Mouse (Mus musculus) testis, postnatal 10 days (tissue): ENCODE data around the gene AI597479.
A peak's percentile ranks its signal among the peaks of the same experiment; 100 is the strongest.

Experiments
- DNase-seq: peaks from one replicate; pipeline ENCODE4 v3.0.0; 2021; ENCODE audit warnings: low spot score

The AI597479 gene

DNA sequence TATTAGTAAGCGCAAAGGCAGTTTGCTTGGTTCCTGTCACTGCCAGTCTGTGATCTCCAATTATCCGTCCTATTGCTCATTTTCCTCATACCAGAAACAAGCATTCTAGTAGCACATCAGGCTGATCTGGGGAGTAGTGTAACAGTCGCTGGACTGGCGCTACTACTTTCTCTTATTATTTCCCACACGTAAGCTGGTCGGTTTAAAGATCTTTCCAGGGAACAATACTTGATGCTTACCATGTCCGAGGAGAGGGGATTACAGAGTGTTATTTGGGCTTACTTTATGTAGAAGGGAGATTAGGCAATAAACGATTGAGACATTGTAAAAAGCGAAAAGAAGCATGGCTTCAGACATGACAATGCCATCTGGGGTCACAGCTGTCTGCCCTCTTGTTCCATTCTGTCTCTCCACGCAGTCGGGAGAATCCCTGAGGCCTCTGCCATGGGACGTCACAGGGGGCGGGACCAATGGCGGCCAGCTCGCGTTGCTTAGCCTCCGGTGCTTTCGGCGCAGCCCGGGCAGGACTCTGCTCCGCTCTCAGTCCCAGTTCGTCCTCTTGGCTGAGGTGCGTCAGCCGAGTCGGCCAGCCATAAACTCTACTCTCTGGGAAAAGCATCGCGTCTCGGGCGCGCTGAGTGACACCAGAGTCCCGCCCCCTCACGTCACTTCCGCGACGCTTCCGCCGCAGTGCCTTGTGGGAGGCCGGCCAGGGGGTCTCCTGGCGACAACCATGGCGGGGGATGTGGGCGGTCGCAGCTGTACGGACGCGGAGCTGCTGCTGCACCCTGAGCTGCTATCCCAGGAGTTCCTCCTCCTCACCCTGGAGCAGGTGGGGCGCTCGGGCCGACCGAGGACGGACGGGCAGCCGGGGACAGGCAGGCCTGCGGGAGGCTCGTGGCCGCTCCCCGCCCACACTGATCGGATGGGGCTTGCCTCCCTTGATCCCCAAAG is at the start of gene AI597479, which contains the start of gene Tgfbrap1:
AI597479 (plus strand) TSS at position 680 of the 954 bp plus-strand sequence.
Tgfbrap1 (minus strand) TSS at position 607 of the 954 bp plus-strand sequence.
- peak; percentile 97 for DNase-seq

DNA sequence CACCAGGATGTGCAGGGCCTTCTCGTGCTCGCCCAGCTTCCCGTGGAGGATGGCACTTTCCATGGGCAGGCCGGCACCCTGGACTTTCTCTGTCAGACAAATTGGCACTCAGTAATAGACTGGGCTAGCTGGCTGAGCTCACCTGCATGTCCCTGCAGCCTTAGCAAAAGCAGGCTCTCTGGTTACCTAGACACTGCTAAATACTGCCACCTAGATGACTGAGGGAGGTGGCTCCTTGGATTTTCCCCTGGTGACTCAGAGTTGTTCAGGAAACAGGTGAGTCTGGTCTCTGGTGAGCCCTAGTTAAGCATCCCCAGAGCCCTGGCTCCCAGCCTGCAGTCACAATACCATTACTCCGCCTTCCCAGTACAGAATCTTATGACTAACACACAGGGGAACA is 46.6 kb upstream of the AI597479 start:
- DNase-seq = no peak

- DNase-seq = peak; percentile 79
Observed at GRCm38 (mm10) chr1:43065615-43066310, 32.7 kb upstream of the AI597479 start.

- DNase-seq = no peak
Observed at GRCm38 (mm10) chr1:43066573-43066972, 31.9 kb upstream of the AI597479 start.

GRCm38 (mm10) chr1:43067551-43067950 is 31.0 kb upstream of the AI597479 start:
- DNase-seq = no peak

DNA sequence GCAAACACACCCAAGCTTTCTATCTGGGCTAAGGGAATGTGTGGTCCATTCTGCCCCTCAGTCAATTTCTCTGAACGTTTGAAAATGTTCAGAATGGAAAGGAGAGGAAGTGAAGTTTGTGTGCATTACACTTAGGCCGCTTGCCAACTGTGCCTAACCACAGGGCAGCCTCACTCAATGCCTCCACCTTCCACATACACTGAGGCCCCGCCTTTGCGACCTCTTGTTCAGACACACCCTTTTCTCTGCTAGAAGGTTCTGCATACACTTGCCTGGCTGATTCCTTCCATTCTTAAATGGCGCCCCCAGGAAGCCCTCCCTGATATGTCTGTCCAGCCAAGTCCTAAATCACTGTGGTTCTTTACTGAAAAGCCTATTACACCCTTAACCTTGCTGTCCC is 27.8 kb upstream of the AI597479 start:
- DNase-seq = no peak

- DNase-seq = no peak
Observed at GRCm38 (mm10) chr1:43072028-43072427, 26.5 kb upstream of the AI597479 start.

DNA sequence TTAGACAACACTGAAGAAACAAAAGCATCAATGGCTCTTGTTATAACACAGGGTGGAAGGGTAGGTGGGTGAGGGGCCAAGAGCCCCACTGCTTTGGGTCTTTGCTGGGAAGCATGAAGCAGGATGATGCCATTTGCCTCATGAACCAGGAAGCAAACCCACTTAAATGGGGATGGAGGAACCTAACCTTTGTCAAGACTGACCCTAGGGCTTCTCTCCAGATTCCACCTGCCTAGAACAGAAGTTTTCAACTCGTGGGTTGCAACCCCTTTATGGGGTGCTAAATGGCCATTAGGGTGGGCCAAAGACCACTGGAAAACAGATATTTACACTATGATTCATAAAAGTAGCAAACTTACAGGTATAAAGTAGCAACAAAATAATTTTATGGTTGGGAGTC is 25.9 kb upstream of the AI597479 start:
- no peak for DNase-seq

DNA sequence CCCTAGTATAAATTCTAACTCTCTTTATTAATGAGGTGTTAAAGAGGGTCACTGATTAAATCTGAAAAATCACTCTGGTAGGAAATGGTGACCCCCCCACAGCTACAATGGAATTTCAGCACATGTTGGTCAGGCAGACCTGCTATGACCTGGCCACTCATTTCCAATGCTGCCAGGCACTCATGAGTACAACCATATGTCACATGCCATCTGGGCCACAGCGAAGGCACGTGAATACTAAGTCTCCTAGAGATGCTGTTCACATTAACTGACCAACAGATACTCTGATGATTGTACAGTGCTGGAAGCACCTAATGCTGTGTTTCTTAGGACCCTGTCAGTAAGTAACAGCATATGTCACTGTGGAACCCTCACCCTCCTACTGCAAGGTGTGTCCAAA is 23.7 kb upstream of the AI597479 start:
- DNase-seq = no peak

DNA sequence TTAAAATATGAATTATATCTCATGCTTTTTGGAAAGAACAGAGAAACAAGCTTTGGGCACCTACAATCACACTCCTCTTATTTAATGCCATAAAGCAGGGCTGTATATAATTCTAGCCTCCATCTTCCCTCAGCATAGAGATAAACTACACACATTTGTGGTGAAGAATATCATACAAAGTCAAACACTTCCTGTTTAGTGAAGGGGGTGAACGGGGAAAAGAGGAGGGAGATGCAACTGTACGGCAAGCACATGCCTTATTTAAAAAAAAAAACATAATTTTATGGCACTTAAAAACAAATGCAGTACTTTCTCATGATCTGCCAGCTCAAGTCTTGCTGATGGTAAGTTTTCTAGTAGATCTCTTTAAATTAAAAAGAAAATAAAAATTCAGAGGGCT is 20.4 kb upstream of the AI597479 start:
- no peak for DNase-seq

- DNase-seq = no peak
Observed at GRCm38 (mm10) chr1:43082946-43083345, 15.6 kb upstream of the AI597479 start.

- no peak for DNase-seq
Observed at GRCm38 (mm10) chr1:43090418-43090817, 8.1 kb upstream of the AI597479 start.

GRCm38 (mm10) chr1:43091306-43092055 is 7.0 kb upstream of the AI597479 start:
- DNase-seq = no peak

DNA sequence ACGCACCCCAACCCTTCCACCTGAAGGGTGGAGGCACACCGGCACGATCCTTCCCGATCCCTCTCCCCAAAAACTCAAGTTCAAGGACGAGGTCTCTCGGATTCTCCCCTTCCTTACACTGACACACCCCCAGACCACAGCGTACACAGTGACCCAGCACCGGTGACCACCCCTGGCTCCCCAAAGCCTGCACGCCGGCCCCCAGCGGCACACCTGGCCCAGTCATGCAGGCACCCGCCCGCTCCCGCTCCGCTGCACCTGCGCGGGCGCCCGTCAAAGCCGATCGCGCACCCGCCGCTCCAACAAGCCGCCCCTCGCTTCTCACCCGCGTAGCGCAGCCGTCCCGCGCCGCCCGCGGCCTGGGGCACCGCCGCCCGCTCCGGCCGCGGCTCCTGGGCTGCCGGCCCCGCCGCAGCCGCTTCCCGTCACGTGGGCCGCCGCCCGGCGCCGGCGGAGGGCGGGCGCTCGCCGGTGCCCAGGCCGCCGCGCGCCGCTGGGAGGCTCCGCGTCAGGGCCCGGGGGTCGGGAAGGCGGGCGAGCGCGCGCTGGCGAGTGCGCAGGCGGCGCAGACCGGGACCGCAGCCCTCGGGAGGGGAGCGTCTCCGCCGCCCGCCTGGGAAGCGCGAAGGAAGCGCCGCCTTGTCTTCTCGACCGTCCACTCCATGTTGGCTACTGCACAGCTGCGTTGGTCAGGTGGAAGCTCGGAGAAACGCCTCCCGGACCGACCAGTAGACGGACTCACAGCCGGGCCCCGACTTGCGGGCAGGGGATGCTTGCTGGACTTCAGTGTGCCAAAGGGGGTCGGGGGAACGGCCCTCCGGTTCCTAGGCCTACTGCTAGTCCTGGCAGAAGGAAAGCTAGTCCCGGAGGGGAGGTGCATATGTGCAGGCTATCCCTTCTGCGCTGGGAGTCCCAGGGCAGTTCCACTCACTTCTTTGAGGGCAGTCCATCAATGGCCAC is 6.2 kb upstream of the AI597479 start:
- DNase-seq = peak; percentile 71

DNA sequence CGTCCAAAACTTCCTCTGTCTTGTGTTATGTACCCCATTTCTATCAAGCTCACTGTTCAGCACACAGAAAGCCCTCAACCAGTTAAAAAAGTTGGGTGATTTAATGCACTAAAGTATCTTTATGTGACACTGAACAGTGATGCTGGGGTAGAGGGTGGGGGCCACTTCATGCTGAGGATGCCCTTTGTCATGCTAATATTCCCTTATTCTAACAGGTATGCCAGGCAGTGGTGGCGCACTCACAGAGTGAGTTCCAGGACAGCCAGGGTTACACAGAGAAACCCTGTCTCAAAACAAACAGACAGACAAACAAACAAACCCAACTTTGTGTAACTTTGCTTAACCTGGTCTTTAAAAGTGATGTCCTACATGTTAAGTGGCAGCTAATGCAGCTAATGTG is 4.3 kb upstream of the AI597479 start:
- DNase-seq = no peak

GRCm38 (mm10) chr1:43108729-43109128 is 10.2 kb downstream of the AI597479 start:
- DNase-seq = no peak

DNA sequence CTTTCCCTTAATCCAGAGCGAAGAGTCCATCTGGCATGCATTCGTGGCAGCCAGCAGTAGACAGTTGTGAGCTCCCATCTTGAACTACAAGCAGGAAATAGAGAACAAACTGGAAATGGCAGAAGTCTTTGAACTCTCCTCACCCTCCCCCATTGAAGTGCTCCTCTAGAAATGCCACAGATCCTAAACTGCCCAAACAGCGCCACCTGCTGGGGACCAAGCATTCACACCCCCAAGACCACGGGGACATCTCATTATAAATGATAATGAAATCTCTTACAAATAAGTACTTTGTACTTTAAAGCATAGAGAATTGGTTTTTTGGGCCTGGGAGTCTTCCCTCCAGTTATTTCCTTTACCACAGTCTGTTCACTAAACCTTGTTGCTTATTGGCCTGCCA is 12.0 kb downstream of the AI597479 start:
- DNase-seq = peak; percentile 77

- peak; percentile 73 for DNase-seq
Observed at GRCm38 (mm10) chr1:43112882-43113281, 14.4 kb downstream of the AI597479 start.

GRCm38 (mm10) chr1:43117435-43117834 is 18.9 kb downstream of the AI597479 start:
- DNase-seq = no peak

DNA sequence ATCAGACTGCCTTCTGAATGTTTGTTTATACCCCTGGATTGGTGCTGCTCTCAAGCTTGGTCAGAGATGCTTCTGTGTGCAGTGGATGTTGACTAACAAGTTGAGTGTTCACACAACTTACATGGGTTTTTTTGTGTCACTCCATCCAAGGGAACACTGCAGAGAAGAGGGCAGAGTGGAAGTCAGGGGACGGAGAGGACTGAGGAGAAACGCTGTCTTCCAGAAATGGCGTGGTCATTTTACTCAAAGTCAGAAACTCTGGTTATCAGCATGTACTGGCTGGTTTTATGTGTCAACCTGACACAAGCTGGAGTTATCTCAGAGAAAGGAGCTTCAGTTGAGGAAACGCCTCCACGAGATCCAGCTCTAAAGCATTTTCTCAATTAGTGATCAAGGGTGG is 22.4 kb downstream of the AI597479 start:
- no peak for DNase-seq

- DNase-seq = no peak
Observed at GRCm38 (mm10) chr1:43122616-43123015, 24.1 kb downstream of the AI597479 start.
